In the genomic region with DNA sequence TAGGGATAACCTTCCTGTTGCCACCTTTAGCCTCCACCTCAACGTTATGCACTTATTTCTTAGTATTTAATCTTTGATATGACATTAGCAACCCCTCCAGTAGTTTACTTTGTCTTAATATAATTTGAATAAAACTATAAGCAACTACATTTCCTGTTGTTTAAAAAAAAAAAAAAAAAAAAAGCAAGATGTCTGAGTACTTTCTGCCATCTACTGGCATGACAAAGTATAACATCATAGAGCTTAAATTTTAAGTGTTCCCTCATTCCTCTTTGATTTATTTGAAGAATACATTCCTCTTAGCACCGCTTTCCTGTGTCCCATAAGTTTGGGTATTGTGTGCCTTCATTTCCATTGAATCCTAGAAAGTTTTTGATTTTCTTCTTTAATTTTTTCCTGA, we compare ENCODE assay signal across 15 mouse cellular contexts. TPM values are rescaled to one million over a fixed set of nuclear protein-coding genes. Genes with fewer than 3 reads are reported as not detected.
A peak's percentile ranks its signal among the peaks of the same experiment; 100 is the strongest.
DNase-seq lines count a peak whose midpoint lies in the region; ATAC-seq and TF ChIP-seq lines count a peak whose summit lies in the region.
"Had no signal": no experiment of that assay in that cellular context is flagged by ENCODE, and none has a peak within 500 bp of the region (broad histone marks: within the 10 kb centered on the region; RNA-seq: fewer than 3 reads in every experiment).

No protein-coding gene starts in this region.

- no peak for TF ChIP-seq POLR2A in brain, embryonic 14.5 days (IDR thresholded peaks at IDR 0.05; ENCODE audit: borderline replicate concordance, extremely low read depth, insufficient read depth, insufficient read length, poor library complexity, severe bottlenecking)

- WGBS in heart, postnatal 0 days: 23% methylated on average over 2 of the region's 2 CpGs
- 30% methylated on average over 2 of the region's 2 CpGs for WGBS in heart, embryonic 12.5 days
- WGBS in lung, embryonic 14.5 days: 16% methylated on average over 2 of the region's 2 CpGs

- H3K27ac ChIP-seq in heart, postnatal 0 days (ENCODE audit: low read depth): no peak overlapping the region
- H3K27ac ChIP-seq in heart, embryonic 12.5 days (ENCODE audit: poor library complexity, severe bottlenecking): no peak overlapping the region
- no peak overlapping the region for H3K27ac ChIP-seq in lung, embryonic 14.5 days (ENCODE audit: low read depth)
- H3K27ac ChIP-seq: forebrain, embryonic 15.5 days had no signal

- no peak for ATAC-seq in heart, postnatal 0 days (ENCODE audit: insufficient read depth, low read depth)
- no peak for ATAC-seq in heart, embryonic 12.5 days (ENCODE audit: insufficient number of reproducible peaks, low FRiP score)
- no peak for ATAC-seq in lung, embryonic 14.5 days (ENCODE audit: insufficient read depth)
- ATAC-seq: forebrain, embryonic 15.5 days had no signal

- no peak for TF ChIP-seq EP300 in heart, postnatal 0 days (IDR thresholded peaks at IDR 0.05; ENCODE audit: low read depth)

- no peak overlapping the region for H3K4me3 ChIP-seq in heart, postnatal 0 days (ENCODE audit: low read depth, low read length)
- no peak overlapping the region for H3K4me3 ChIP-seq in heart, embryonic 12.5 days
- H3K4me3 ChIP-seq in lung, embryonic 14.5 days (ENCODE audit: low read depth, low read length): no peak overlapping the region
- H3K4me3 ChIP-seq: forebrain, embryonic 15.5 days; myocyte had no signal

- no peaks in the 10 kb centered on the region for H3K27me3 ChIP-seq in heart, postnatal 0 days (ENCODE audit: control insufficient read depth, insufficient read depth, low read length)
- H3K27me3 ChIP-seq in heart, embryonic 12.5 days (replicated peaks): no peaks in the 10 kb centered on the region
- no peaks in the 10 kb centered on the region for H3K27me3 ChIP-seq in lung, embryonic 14.5 days (ENCODE audit: insufficient read depth, low read length)
- H3K27me3 ChIP-seq: forebrain, embryonic 15.5 days had no signal

- H3K9ac ChIP-seq in heart, postnatal 0 days (replicated peaks; ENCODE audit: low read depth, low read length): no peak overlapping the region
- H3K9ac ChIP-seq in heart, embryonic 12.5 days: no peak overlapping the region
- H3K9ac ChIP-seq in lung, embryonic 14.5 days: no peak overlapping the region
- H3K9ac ChIP-seq: forebrain, embryonic 15.5 days had no signal

- H3K9me3 ChIP-seq in heart, postnatal 0 days (replicated peaks; ENCODE audit: control insufficient read depth, low read length): no peaks in the 10 kb centered on the region
- H3K9me3 ChIP-seq in heart, embryonic 12.5 days (replicated peaks): no peaks in the 10 kb centered on the region
- H3K9me3 ChIP-seq in lung, embryonic 14.5 days (ENCODE audit: low read depth, low read length): no peaks in the 10 kb centered on the region
- H3K9me3 ChIP-seq: forebrain, embryonic 15.5 days had no signal

- no peak overlapping the region for H3K4me2 ChIP-seq in heart, postnatal 0 days (ENCODE audit: low read depth, low read length)
- no peak overlapping the region for H3K4me2 ChIP-seq in heart, embryonic 12.5 days
- H3K4me2 ChIP-seq in lung, embryonic 14.5 days: no peak overlapping the region
- H3K4me2 ChIP-seq: forebrain, embryonic 15.5 days had no signal

- TF ChIP-seq CTCF in heart, postnatal 0 days (IDR thresholded peaks at IDR 0.05; ENCODE audit: low read depth): peak; percentile 31
- TF ChIP-seq CTCF in lung, embryonic 14.5 days (IDR thresholded peaks at IDR 0.05; ENCODE audit: low read depth): peak; percentile 42; the same call in 1 of the 2 replicates
- no peak for TF ChIP-seq CTCF in brain, embryonic 14.5 days (IDR thresholded peaks at IDR 0.05; ENCODE audit: borderline replicate concordance, extremely low read depth, insufficient read depth, insufficient read length)

- H3K4me1 ChIP-seq in heart, postnatal 0 days (ENCODE audit: control insufficient read depth, insufficient read depth): no peaks in the 10 kb centered on the region
- 0 out of 2 replicates have a peak, but pooled peaks cover 2% of the 10 kb centered on the region for H3K4me1 ChIP-seq in heart, embryonic 12.5 days (replicated peaks)
- H3K4me1 ChIP-seq in lung, embryonic 14.5 days (ENCODE audit: insufficient read depth): no peaks in the 10 kb centered on the region
- H3K4me1 ChIP-seq: forebrain, embryonic 15.5 days had no signal

- H3K36me3 ChIP-seq in heart, postnatal 0 days (replicated peaks; ENCODE audit: control insufficient read depth, insufficient read depth, low read length): no peaks in the 10 kb centered on the region
- H3K36me3 ChIP-seq in heart, embryonic 12.5 days: no peaks in the 10 kb centered on the region
- no peaks in the 10 kb centered on the region for H3K36me3 ChIP-seq in lung, embryonic 14.5 days (ENCODE audit: insufficient read depth)
- H3K36me3 ChIP-seq: forebrain, embryonic 15.5 days had no signal

- peak; percentile 13 for DNase-seq in heart, postnatal 0 days (ENCODE audit: low spot score)
- peak; percentile 70 for DNase-seq in lung, embryonic 14.5 days
- DNase-seq in lung, postnatal 4 days: no peak
- DNase-seq in brain, embryonic 14.5 days (ENCODE audit: low read depth): peak; percentile 61
- DNase-seq in telencephalon, adult 2 months (ENCODE audit: low read depth, low spot score): peak; percentile 27
- no peak for DNase-seq in cerebellum, postnatal 25 days
- DNase-seq: heart, adult 11 months; kidney, postnatal 25 days; left cerebral cortex, postnatal 4 days; lung, postnatal 10 days had no signal

RNA-seq across cellular contexts. Expression of gene Olfr275, which starts 2.5 kb away (rescaled TPM):
- total RNA-seq in heart, postnatal 0 days (2014; rRNA removed; ENCODE audit: low replicate concordance): not detected in 2 replicates
- polyA plus RNA-seq in heart, postnatal 0 days (2015; fragmentation: Nextera tagmentation; extraction: Ambion mirVana): not detected in 2 replicates
- polyA plus RNA-seq in heart, embryonic 12.5 days (2016; fragmentation: Nextera tagmentation; extraction: Ambion mirVana): not detected in 2 replicates
- polyA plus RNA-seq in lung, embryonic 14.5 days (2014; fragmentation: Nextera tagmentation; extraction: Ambion mirVana): not detected in 2 replicates
- not detected in 2 replicates for polyA plus RNA-seq in brain, embryonic 14.5 days (2012; rRNA removed)
- total RNA-seq: hematopoietic stem cell, adult 5-6 weeks; left cerebral cortex, postnatal 4 days had no signal
- polyA plus RNA-seq: cortical plate, adult 2 months; forebrain, embryonic 15.5 days; myocyte had no signal

RNA-seq across cellular contexts. Expression of gene Olfr273, which starts 47.2 kb away (rescaled TPM):
- total RNA-seq in heart, postnatal 0 days (2014; rRNA removed; ENCODE audit: low replicate concordance): not detected in 2 replicates
- polyA plus RNA-seq in heart, postnatal 0 days (2015; fragmentation: Nextera tagmentation; extraction: Ambion mirVana): not detected in 2 replicates
- polyA plus RNA-seq in heart, embryonic 12.5 days (2016; fragmentation: Nextera tagmentation; extraction: Ambion mirVana): not detected in 2 replicates
- polyA plus RNA-seq in lung, embryonic 14.5 days (2014; fragmentation: Nextera tagmentation; extraction: Ambion mirVana): not detected in 2 replicates
- polyA plus RNA-seq in brain, embryonic 14.5 days (2012; rRNA removed): not detected in 2 replicates
- total RNA-seq: hematopoietic stem cell, adult 5-6 weeks; left cerebral cortex, postnatal 4 days had no signal
- polyA plus RNA-seq: cortical plate, adult 2 months; forebrain, embryonic 15.5 days; myocyte had no signal

Comparison
In these comparisons a context has a peak if more than half of its experiments do, and no peak if none do; other contexts are left out.
1. DNase-seq: peak in heart, postnatal 0 days (single experiment), lung, embryonic 14.5 days (single experiment), brain, embryonic 14.5 days (single experiment) and telencephalon, adult 2 months (single experiment); none in lung, postnatal 4 days (0 of 2) and cerebellum, postnatal 25 days (0 of 2).